Mouse (Mus musculus): ENCODE measurements around the gene Gm4491. TPM values are rescaled to one million over a fixed set of nuclear protein-coding genes. Genes with fewer than 3 reads are reported as not detected.

Gm4491 gene
- not detected in 2 replicates for polyA plus RNA-seq (2015; fragmentation: Nextera tagmentation; extraction: Ambion mirVana)

GRCm38 (mm10) chr14:57115823-57116544 is at the start of gene Gm4491:
TSS of gene Gm4491 (minus strand) at chr14:57115883.
- no peak for ATAC-seq (ENCODE audit: low read depth)
- whole genome bisulfite sequencing (ENCODE audit: insufficient replicate concordance) = 33% methylated on average over 13 of the region's 13 CpGs

GRCm38 (mm10) chr14:57161833-57162232 is 46.1 kb upstream of the Gm4491 start:
- WGBS (ENCODE audit: insufficient replicate concordance) = 52% methylated on average over 2 of the region's 2 CpGs
- H3K9ac ChIP-seq (ENCODE audit: low read depth, low read length) = no peak overlapping the region
- H3K4me2 ChIP-seq (ENCODE audit: low read depth, low read length) = no peak overlapping the region
- no peak overlapping the region for H3K27ac ChIP-seq (ENCODE audit: low read length)
- H3K36me3 ChIP-seq (ENCODE audit: control insufficient read depth, insufficient read depth) = no peaks in the 10 kb centered on the region
- no peaks in the 10 kb centered on the region for H3K9me3 ChIP-seq (replicated peaks; ENCODE audit: control insufficient read depth, low read length)
- no peak for ATAC-seq (ENCODE audit: low read depth)
- no peaks in the 10 kb centered on the region for H3K4me1 ChIP-seq (ENCODE audit: control insufficient read depth, low read depth, low read length)
- no peaks in the 10 kb centered on the region for H3K27me3 ChIP-seq (ENCODE audit: control insufficient read depth, insufficient read depth, low read depth, low read length)
- no peak overlapping the region for H3K4me3 ChIP-seq (ENCODE audit: low read depth, low read length)

More at GRCm38 (mm10) chr14:57115823-57116544, at the start of gene Gm4491:
- Histone ChIP-seq H3K9me3 (replicated peaks; ENCODE audit: control insufficient read depth, low read length) (no peaks in the 10 kb centered on the region), H3K4me3 (ENCODE audit: low read depth, low read length) (no peak within 1 kb of the TSS), H3K27ac (ENCODE audit: low read length) (no peak within 1 kb of the TSS), H3K36me3 (ENCODE audit: control insufficient read depth, insufficient read depth) (no peaks in the 10 kb centered on the region), H3K4me1 (ENCODE audit: control insufficient read depth, low read depth, low read length) (no peaks in the 10 kb centered on the region), H3K27me3 (ENCODE audit: control insufficient read depth, insufficient read depth, low read depth, low read length) (no peaks in the 10 kb centered on the region), H3K9ac (ENCODE audit: low read depth, low read length) (no peak within 1 kb of the TSS), H3K4me2 (ENCODE audit: low read depth, low read length) (no peak within 1 kb of the TSS)

- Histone ChIP-seq H3K9ac (ENCODE audit: low read depth, low read length) (no peak overlapping the region), H3K4me3 (ENCODE audit: low read depth, low read length) (no peak overlapping the region), H3K4me2 (ENCODE audit: low read depth, low read length) (no peak overlapping the region), H3K27ac (ENCODE audit: low read length) (no peak overlapping the region), H3K9me3 (replicated peaks; ENCODE audit: control insufficient read depth, low read length) (no peaks in the 10 kb centered on the region), H3K27me3 (ENCODE audit: control insufficient read depth, insufficient read depth, low read depth, low read length) (no peaks in the 10 kb centered on the region), H3K36me3 (ENCODE audit: control insufficient read depth, insufficient read depth) (no peaks in the 10 kb centered on the region), H3K4me1 (ENCODE audit: control insufficient read depth, low read depth, low read length) (no peaks in the 10 kb centered on the region)
- WGBS (ENCODE audit: insufficient replicate concordance) = 65% methylated on average over 4 of the region's 4 CpGs
- no peak for ATAC-seq (ENCODE audit: low read depth)
These were observed 45.5 kb upstream of the Gm4491 start for GRCm38 (mm10) chr14:57161201-57161600.

- WGBS (ENCODE audit: insufficient replicate concordance) = 45% methylated on average over 6 of the region's 6 CpGs
- H3K4me3 ChIP-seq (ENCODE audit: low read depth, low read length) = no peak overlapping the region
- H3K9ac ChIP-seq (ENCODE audit: low read depth, low read length) = no peak overlapping the region
- no peaks in the 10 kb centered on the region for H3K36me3 ChIP-seq (ENCODE audit: control insufficient read depth, insufficient read depth)
- H3K27me3 ChIP-seq (ENCODE audit: control insufficient read depth, insufficient read depth, low read depth, low read length) = no peaks in the 10 kb centered on the region
- ATAC-seq (ENCODE audit: low read depth) = no peak
- no peak overlapping the region for H3K4me2 ChIP-seq (ENCODE audit: low read depth, low read length)
- no peaks in the 10 kb centered on the region for H3K4me1 ChIP-seq (ENCODE audit: control insufficient read depth, low read depth, low read length)
- no peaks in the 10 kb centered on the region for H3K9me3 ChIP-seq (replicated peaks; ENCODE audit: control insufficient read depth, low read length)
- no peak overlapping the region for H3K27ac ChIP-seq (ENCODE audit: low read length)
These were observed 39.2 kb upstream of the Gm4491 start for GRCm38 (mm10) chr14:57154916-57155315.

DNA sequence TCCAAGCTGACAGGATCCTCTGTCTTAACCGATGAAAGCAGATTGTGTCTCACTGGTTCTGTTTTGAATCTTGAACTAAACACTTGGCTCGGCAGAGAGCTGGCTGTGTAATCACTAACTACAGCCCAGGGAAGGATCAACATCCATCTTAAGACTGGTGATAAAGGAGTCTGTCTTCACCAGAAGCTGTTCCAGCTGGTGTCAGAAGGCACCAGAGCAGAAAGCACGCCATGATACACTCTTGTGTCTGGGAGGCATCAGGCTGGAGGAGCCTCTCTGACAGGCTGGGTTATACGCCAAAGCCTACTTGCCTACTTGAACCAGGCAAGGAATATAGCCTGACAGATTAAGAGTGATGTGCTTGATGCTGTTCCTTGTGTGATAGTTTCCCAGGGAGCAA is 30.1 kb upstream of the Gm4491 start:
- H3K27ac ChIP-seq (ENCODE audit: low read length) = no peak overlapping the region
- no peak overlapping the region for H3K9ac ChIP-seq (ENCODE audit: low read depth, low read length)
- H3K4me1 ChIP-seq (ENCODE audit: control insufficient read depth, low read depth, low read length) = no peaks in the 10 kb centered on the region
- no peaks in the 10 kb centered on the region for H3K9me3 ChIP-seq (replicated peaks; ENCODE audit: control insufficient read depth, low read length)
- WGBS (ENCODE audit: insufficient replicate concordance) = 41% methylated on average over 4 of the region's 4 CpGs
- no peaks in the 10 kb centered on the region for H3K27me3 ChIP-seq (ENCODE audit: control insufficient read depth, insufficient read depth, low read depth, low read length)
- no peak for ATAC-seq (ENCODE audit: low read depth)
- H3K36me3 ChIP-seq (ENCODE audit: control insufficient read depth, insufficient read depth) = no peaks in the 10 kb centered on the region
- no peak overlapping the region for H3K4me3 ChIP-seq (ENCODE audit: low read depth, low read length)
- no peak overlapping the region for H3K4me2 ChIP-seq (ENCODE audit: low read depth, low read length)

GRCm38 (mm10) chr14:57135265-57135664 is 19.6 kb upstream of the Gm4491 start:
- no peak overlapping the region for H3K4me2 ChIP-seq (ENCODE audit: low read depth, low read length)
- H3K27me3 ChIP-seq (ENCODE audit: control insufficient read depth, insufficient read depth, low read depth, low read length) = peaks cover 27% of the 10 kb centered on the region

GRCm38 (mm10) chr14:57133161-57133661 is 17.5 kb upstream of the Gm4491 start, which contains the start of gene Gjb6:
TSS of gene Gjb6 (minus strand) at chr14:57133611.
- peaks cover 27% of the 10 kb centered on the region for H3K27me3 ChIP-seq (ENCODE audit: control insufficient read depth, insufficient read depth, low read depth, low read length)
- no peaks in the 10 kb centered on the region for H3K9me3 ChIP-seq (replicated peaks; ENCODE audit: control insufficient read depth, low read length)
- WGBS (ENCODE audit: insufficient replicate concordance) = 3% methylated on average over 33 of the region's 33 CpGs
- no peak for ATAC-seq (ENCODE audit: low read depth)
- no peaks in the 10 kb centered on the region for H3K36me3 ChIP-seq (ENCODE audit: control insufficient read depth, insufficient read depth)
- no peak within 1 kb of the TSS for H3K4me2 ChIP-seq (ENCODE audit: low read depth, low read length)
- no peak within 1 kb of the TSS for H3K4me3 ChIP-seq (ENCODE audit: low read depth, low read length)
- H3K4me1 ChIP-seq (ENCODE audit: control insufficient read depth, low read depth, low read length) = no peaks in the 10 kb centered on the region
- no peak within 1 kb of the TSS for H3K27ac ChIP-seq (ENCODE audit: low read length)
- H3K9ac ChIP-seq (ENCODE audit: low read depth, low read length) = no peak within 1 kb of the TSS

More at GRCm38 (mm10) chr14:57135265-57135664, 19.6 kb upstream of the Gm4491 start:
- no peak overlapping the region for H3K27ac ChIP-seq (ENCODE audit: low read length)
- WGBS (ENCODE audit: insufficient replicate concordance) = 71% methylated on average over 8 of the region's 8 CpGs
- H3K4me3 ChIP-seq (ENCODE audit: low read depth, low read length) = no peak overlapping the region
- no peaks in the 10 kb centered on the region for H3K4me1 ChIP-seq (ENCODE audit: control insufficient read depth, low read depth, low read length)
- no peaks in the 10 kb centered on the region for H3K9me3 ChIP-seq (replicated peaks; ENCODE audit: control insufficient read depth, low read length)
- H3K36me3 ChIP-seq (ENCODE audit: control insufficient read depth, insufficient read depth) = no peaks in the 10 kb centered on the region
- H3K9ac ChIP-seq (ENCODE audit: low read depth, low read length) = no peak overlapping the region
- ATAC-seq (ENCODE audit: low read depth) = no peak

DNA sequence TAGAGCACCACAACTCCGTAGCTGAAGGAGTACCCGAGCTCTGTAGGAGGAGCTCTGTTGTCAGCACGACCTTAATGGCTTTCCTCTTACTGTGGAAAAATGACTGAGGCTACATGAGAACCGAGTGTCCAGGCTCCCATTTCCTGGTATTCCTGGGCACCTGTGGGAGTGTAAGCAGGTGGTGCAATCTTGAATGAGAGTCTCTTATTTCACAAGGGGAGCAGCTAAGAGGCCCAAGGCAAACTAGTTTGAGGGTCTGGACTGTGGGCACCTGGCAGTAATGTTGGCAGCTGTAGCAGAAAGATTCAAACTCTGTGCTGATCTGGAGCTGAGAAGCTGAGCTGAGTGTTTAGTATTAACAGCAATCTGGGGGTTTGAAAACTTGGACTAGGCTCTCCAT is 11.7 kb upstream of the Gm4491 start:
- Histone ChIP-seq H3K27me3 (ENCODE audit: control insufficient read depth, insufficient read depth, low read depth, low read length) (peaks cover 11% of the 10 kb centered on the region), H3K27ac (ENCODE audit: low read length) (no peak overlapping the region), H3K9ac (ENCODE audit: low read depth, low read length) (no peak overlapping the region), H3K4me1 (ENCODE audit: control insufficient read depth, low read depth, low read length) (no peaks in the 10 kb centered on the region), H3K36me3 (ENCODE audit: control insufficient read depth, insufficient read depth) (no peaks in the 10 kb centered on the region), H3K4me2 (ENCODE audit: low read depth, low read length) (no peak overlapping the region), H3K4me3 (ENCODE audit: low read depth, low read length) (no peak overlapping the region), H3K9me3 (replicated peaks; ENCODE audit: control insufficient read depth, low read length) (no peaks in the 10 kb centered on the region)
- no peak for ATAC-seq (ENCODE audit: low read depth)
- 58% methylated on average over 4 of the region's 4 CpGs for WGBS (ENCODE audit: insufficient replicate concordance)

DNA sequence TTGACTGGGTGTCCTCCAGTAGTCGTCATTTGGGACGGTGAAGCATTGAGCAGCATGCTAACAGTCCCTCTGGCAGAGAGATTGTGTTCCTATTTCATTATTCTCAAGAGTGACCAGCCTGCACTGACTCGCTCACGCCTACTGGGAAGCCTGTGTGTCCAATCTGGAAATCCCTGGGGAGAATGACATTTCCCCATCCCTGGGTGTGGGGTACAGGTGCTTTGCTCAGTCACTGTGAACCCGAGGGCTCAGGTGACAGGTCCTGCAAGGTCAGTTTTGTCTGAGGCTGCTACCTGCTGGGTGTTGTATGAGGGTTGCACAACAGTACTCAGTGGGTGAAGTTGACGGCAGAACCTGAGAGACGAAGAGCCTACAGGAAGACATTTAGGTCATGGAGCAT is 6.6 kb upstream of the Gm4491 start:
- Histone ChIP-seq H3K4me2 (ENCODE audit: low read depth, low read length) (no peak overlapping the region), H3K27me3 (ENCODE audit: control insufficient read depth, insufficient read depth, low read depth, low read length) (no peaks in the 10 kb centered on the region), H3K27ac (ENCODE audit: low read length) (no peak overlapping the region), H3K9ac (ENCODE audit: low read depth, low read length) (no peak overlapping the region), H3K36me3 (ENCODE audit: control insufficient read depth, insufficient read depth) (no peaks in the 10 kb centered on the region), H3K4me3 (ENCODE audit: low read depth, low read length) (no peak overlapping the region), H3K9me3 (replicated peaks; ENCODE audit: control insufficient read depth, low read length) (no peaks in the 10 kb centered on the region), H3K4me1 (ENCODE audit: control insufficient read depth, low read depth, low read length) (no peaks in the 10 kb centered on the region)
- whole genome bisulfite sequencing (ENCODE audit: insufficient replicate concordance) = 60% methylated on average over 7 of the region's 7 CpGs
- no peak for ATAC-seq (ENCODE audit: low read depth)

Data from liver, embryonic 16.5 days (tissue).